Mouse (Mus musculus) monocyte, adult 2 months (primary cell): Measurements from ENCODE around the gene Pmm1.

Experiments used
- DNase-seq, 2 experiments: peaks; one replicate each; pipeline ENCODE4 v3.0.0; 2022; ENCODE audit warnings: low spot score in 2 of 2, low read depth in 1 of 2

Gene Pmm1

GRCm38 (mm10) chr15:81957598-81957997 is 3.1 kb downstream of the Pmm1 start:
- no peak for DNase-seq

GRCm38 (mm10) chr15:81956457-81956856 is 4.3 kb downstream of the Pmm1 start:
- peak in 1 of 2 experiments; percentile 29 for DNase-seq

- no peak for DNase-seq
Measured at GRCm38 (mm10) chr15:81955414-81955813, 5.3 kb downstream of the Pmm1 start.

- no peak for DNase-seq
Measured at GRCm38 (mm10) chr15:81954716-81955115, 6.0 kb downstream of the Pmm1 start.

- no peak for DNase-seq
Measured at GRCm38 (mm10) chr15:81954151-81954583, 6.6 kb downstream of the Pmm1 start.

- DNase-seq, result no peak
Measured at GRCm38 (mm10) chr15:81952310-81952709, 8.4 kb downstream of the Pmm1 start.

GRCm38 (mm10) chr15:81951159-81951558 is 9.6 kb downstream of the Pmm1 start:
- DNase-seq, result no peak

- DNase-seq, result no peak
Measured at GRCm38 (mm10) chr15:81950716-81951115, 10.0 kb downstream of the Pmm1 start.

- no peak for DNase-seq
Measured at GRCm38 (mm10) chr15:81949476-81950131, 11.1 kb downstream of the Pmm1 start.

GRCm38 (mm10) chr15:81949076-81949475 is 11.7 kb downstream of the Pmm1 start:
- no peak for DNase-seq

GRCm38 (mm10) chr15:81943176-81943749 is 17.5 kb downstream of the Pmm1 start:
- DNase-seq, result no peak

GRCm38 (mm10) chr15:81941010-81941409 is 19.7 kb downstream of the Pmm1 start:
- DNase-seq, result no peak

GRCm38 (mm10) chr15:81940219-81940618 is 20.5 kb downstream of the Pmm1 start:
- no peak for DNase-seq

GRCm38 (mm10) chr15:81939774-81940173 is 21.0 kb downstream of the Pmm1 start:
- DNase-seq, result no peak

GRCm38 (mm10) chr15:81939157-81939715 is 21.5 kb downstream of the Pmm1 start:
- DNase-seq, result no peak

GRCm38 (mm10) chr15:81938246-81938645 is 22.5 kb downstream of the Pmm1 start:
- no peak for DNase-seq

- no peak for DNase-seq
Measured at GRCm38 (mm10) chr15:81937098-81937972, 23.4 kb downstream of the Pmm1 start.

GRCm38 (mm10) chr15:81936679-81937078 is 24.1 kb downstream of the Pmm1 start, which contains the start of gene Csdc2:
Gene Csdc2 (plus strand): TSS chr15:81936759.
- no peak for DNase-seq

- no peak for DNase-seq
Measured at GRCm38 (mm10) chr15:81935869-81936637, 24.7 kb downstream of the Pmm1 start.

- no peak for DNase-seq
Measured at GRCm38 (mm10) chr15:81933986-81934385, 26.7 kb downstream of the Pmm1 start.

- no peak for DNase-seq
Measured at GRCm38 (mm10) chr15:81932951-81933470, 27.7 kb downstream of the Pmm1 start.
